Mouse (Mus musculus) lung, postnatal 4 days (tissue): ENCODE results near the gene Nolc1.

Experiments
- DNase-seq, 2 experiments: peaks; one replicate each; pipeline ENCODE4 v3.0.0; 2021

Nolc1 gene

DNA sequence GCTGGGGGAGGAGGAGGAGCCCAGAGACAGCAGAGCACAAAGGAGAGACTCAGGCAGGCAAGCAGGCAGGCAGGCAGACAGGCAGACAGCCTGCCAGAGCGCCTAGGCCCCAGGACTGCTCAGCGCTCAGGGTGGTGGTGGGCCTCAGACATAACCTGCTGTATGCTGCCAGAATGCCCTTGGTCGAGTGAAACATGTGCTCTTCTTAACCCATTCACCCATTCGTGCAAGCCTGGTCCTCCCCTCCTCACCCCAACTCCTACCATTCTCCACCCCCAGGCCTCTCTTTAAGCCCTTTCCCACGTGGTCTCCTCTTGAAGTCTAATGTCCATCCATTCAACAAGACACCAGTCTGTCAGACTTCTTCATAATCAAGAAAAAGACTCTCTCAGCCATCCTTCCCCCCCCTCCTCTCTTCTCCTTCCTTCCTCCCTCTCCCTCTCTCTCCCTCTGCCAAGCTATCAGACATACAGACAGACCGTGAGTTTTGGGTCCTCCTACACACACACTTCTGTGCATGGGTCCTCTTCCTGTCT is 33.1 kb upstream of the Nolc1 start:
- peak; percentile 29 to 51 for DNase-seq

- DNase-seq = peak; percentile 36 to 59
Observed at GRCm38 (mm10) chr19:46043380-46043779, 32.3 kb upstream of the Nolc1 start.

DNA sequence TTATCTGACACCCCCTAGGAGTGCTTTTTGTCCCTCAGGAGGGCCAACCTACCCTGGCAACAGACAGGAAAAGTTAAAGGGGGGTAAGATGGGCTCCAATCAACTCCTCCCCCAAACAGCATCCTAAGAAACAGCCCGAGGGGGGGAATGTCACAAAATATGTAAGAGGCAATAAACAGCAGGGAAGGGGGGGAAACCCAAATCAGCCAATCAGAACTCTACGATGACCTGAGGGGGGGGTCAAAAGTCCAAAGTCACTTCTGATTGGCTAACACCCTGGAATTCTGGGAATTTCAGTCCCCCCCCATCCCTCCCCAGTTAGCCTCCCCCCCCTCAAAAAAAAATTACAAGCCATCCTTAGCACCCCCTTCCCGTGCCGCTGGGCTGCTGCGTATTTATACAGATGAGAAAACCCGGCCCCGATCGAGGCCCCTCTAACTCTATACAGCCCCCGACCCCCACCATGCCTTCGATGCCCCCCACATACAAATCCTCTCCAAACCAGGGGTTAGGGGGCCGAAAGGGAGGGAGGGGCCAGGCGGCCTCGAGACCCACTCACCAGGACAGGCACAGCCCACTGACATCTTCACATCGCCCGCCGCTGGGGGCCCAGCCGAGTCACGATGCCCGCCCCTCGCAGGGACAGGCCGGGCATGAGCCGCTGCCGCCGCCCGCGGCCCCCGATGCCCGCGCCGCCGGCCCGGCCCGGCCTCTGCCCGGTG is 31.2 kb upstream of the Nolc1 start, which contains the start of gene Pprc1:
Gene Pprc1 (plus strand): TSS at position 616 of the 722 bp plus-strand sequence.
- DNase-seq = peak in 1 of 2 experiments; percentile 66

DNA sequence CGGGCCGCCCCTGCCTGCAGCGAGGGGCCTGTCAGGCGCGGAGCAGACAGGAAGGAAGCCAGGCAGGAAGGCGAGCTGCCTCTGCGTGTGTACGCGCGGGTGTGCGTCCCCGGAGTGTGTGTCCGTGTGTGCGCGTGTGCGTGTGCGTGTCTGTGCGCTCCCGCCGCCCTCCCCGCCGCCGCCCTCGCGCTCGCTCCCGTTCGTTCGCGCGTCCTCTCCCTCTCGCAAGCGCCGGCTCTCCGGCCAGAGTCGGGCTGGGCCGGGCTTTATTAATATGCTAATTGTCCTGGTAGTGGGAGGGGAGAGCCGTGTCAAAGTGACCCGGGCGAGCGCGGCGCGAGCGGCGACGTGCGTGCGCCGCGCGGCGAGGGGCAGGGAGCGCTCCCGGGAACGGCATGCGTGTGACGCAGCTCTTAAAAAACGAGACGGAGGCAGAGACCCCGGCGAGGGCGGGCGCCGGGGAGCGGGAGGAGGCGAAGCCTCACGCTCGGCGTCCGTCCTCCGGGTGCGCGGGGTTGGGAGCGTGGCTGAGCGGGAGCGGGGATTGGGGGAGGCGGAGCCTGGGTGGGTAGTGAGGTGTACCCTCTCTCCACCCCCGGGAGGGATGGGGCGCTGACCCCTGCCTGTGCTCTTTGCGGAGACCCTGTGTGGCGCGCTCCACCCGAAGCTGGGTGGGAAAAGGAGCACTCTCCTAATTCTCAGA is 30.5 kb upstream of the Nolc1 start, which contains the start of gene Ldb1:
Gene Ldb1 (minus strand): TSS at position 222 of the 703 bp plus-strand sequence.
- DNase-seq = peak; percentile 90 to 94

GRCm38 (mm10) chr19:46045696-46046311 is 29.9 kb upstream of the Nolc1 start:
- DNase-seq = peak; percentile 72 to 83

DNA sequence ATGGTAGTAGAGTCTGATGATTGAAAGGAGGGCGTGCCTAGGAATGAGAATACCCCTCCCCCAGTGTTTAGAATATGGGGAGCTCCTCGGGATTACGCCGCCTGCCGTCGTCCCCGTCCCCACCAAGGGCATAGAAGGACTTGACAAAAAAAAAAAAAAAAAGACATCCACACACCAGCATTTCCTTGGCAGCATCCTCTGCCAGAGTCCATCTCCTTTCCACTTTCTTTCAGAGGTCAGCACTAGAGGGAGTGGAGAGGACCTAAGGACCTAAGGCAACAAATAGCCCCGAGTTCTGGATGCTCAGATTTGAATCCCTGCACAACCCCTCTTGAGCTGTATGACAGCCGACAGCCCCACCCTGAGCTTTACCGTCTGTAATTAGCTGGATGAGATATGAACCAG is 29.0 kb upstream of the Nolc1 start:
- DNase-seq = peak; percentile 51 to 66

DNA sequence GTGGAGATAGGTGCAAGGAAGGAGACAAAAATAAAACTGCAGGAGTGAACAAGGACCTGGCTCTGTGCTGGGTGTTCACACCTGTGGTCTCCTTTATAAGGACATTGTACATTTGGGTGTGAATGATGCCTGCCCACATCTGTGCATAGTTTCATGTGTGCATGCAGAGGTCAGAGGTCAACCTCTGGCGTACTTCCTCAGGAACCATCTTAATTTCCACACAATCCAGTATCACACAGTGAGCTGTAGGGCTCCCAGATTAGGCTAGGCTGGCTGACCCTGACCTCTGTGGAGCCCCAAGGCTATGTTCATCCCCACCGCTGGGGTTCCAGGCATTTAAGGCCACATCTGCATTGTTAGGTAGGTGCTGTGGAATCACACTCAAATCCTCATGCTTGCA is 28.2 kb upstream of the Nolc1 start:
- no peak for DNase-seq

GRCm38 (mm10) chr19:46049129-46049528 is 26.5 kb upstream of the Nolc1 start:
- DNase-seq = no peak

GRCm38 (mm10) chr19:46050462-46050861 is 25.2 kb upstream of the Nolc1 start:
- DNase-seq = no peak

DNA sequence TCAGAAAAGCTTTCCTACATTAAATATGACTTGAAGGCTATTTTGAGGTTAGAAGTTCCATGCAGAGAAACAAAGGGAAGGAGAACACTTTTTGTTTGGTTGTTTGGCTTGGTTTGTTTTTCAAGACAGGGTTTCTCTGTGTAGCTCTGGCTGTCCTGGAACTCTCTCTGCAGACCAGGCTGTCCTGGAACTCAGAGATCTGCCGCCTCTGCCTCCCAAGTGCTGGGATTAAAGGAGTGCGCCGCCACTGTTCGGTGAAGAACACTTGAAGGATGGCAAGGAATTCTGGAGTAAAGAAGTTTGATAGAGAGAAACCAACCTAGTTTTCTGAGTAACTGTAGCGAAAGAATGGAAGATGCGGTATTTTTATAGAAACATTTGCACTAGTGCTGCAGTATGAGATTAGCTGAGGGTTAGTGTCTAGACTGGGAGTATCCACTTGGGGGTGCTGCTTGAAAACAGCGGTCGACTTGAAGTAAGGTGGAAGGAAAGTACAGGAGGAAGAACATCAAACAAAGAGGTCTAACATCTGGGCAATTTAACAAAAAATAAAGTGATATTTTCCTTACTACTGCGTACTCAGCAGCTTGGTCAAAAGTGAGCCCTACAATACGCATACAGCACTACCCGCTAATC is 19.8 kb upstream of the Nolc1 start:
- no peak for DNase-seq

- peak; percentile 95 to 96 for DNase-seq
Observed at GRCm38 (mm10) chr19:46056388-46056946, 19.2 kb upstream of the Nolc1 start.

DNA sequence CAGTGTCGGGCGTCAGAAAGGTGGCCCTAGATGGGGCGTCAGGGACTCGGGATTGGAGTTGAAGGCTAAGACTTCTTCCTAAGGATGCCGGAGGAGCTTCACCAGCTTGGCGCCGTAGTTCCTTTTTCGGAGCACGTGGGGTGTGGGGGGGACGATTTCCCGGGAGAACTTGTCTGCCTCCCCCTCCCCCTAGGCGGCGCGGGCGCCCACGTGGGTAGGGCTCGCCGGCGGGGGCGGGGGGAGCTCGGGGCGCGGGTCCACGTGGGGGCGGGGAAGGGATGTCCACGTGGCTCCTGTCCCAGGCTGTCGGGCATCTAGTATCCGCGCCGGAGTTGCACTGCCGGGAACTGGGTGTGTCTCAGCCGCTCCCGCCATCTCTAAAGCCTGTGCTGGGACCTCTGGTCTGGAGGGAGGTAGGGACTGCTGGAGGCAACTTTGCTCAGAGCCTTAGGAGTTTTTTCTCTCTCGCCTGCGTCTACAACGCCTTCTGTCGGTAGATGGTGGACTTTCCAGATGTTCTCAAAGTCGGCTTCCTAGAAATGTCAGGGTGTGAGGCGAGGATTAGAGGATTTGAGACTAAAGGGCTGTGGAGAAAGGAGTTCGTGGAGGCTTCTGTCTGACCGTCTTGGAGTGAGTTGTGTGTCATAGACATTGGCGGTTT is 18.6 kb upstream of the Nolc1 start:
- DNase-seq = peak; percentile 87 to 90

DNA sequence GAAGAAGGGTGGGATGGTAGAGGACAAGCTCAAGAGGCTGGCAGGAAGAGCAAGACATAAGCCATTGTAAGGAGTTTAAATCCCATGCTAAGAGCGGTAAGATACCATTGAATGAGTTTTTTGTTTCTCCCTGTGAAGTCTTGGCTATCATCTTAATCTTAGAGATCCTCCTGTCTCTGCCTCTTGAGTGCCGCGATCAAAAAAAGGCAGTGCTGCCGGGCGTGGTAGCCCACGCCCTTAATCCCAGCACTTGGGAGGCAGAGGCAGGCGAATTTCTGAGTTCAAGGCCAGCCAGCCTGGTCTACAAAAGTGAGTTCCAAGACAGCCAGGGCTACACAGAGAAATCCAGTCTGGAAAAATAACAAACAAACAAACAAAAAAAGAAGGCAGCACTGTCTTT is 17.2 kb upstream of the Nolc1 start:
- no peak for DNase-seq

DNA sequence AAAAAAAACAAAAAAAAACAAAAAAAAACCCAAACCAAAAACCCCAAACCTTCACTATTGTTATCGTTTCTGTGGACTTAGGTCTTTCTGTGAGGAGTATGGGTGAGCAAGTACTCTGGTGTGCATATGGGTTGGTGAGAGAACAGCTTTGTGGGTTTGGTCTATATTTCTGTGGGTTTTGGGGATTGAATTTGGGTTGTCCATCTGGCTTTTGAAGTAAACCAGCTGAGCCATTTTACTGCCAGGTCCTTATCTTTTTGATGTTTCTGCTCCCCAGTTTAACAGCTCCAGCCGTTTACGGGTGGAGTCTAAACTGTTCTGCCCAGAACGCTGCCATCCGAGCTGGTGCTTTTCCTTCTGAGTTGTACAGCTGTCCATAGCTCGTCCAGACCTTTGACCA is 14.8 kb upstream of the Nolc1 start:
- no peak for DNase-seq

GRCm38 (mm10) chr19:46068054-46068453 is 7.6 kb upstream of the Nolc1 start:
- DNase-seq = no peak

GRCm38 (mm10) chr19:46073285-46073684 is 2.4 kb upstream of the Nolc1 start:
- DNase-seq = no peak

GRCm38 (mm10) chr19:46074266-46074665 is 1.4 kb upstream of the Nolc1 start:
- no peak for DNase-seq

- DNase-seq = no peak
Observed at GRCm38 (mm10) chr19:46078535-46078934, 2.9 kb downstream of the Nolc1 start.

GRCm38 (mm10) chr19:46085185-46085584 is 9.5 kb downstream of the Nolc1 start:
- DNase-seq = no peak

DNA sequence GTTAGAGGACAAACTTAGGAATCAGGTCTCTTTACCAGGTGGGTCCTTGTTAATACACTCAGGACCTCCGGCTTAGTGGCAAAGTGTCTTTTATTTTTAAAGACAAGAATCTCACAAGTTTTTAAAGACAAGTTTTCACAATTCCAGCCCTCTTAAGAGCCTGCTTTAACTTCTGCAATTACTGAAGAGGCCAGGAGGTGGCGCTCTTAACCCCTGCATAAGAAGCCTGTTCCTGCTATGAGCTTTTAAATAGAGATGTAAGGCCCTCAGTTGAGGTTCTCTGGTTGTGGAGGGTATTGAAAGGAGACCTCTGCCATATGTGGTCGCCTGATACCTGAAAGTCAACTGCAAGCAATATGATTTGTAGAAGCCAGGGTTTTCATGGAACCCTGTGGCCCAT is 10.7 kb downstream of the Nolc1 start:
- peak in 1 of 2 experiments; percentile 53 for DNase-seq

DNA sequence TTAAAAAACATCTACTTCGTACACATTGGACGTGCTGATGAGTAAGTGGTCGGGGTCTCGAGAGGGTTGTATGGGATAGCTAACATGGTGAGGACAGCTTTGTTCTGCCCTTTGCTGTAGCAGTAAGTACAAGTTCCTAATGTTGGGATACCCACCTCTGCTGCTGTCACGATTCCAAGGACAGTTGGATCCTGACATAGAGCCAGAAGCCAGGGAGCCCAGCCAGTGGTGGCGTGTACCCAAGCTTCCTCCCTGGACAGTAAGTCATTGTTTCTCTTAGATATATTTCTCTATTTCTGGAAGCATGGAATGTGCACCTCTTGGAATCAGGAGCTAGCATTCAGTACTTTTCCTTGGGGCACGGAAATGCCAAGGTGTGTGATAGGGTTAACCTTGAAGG is 12.2 kb downstream of the Nolc1 start:
- no peak for DNase-seq

DNA sequence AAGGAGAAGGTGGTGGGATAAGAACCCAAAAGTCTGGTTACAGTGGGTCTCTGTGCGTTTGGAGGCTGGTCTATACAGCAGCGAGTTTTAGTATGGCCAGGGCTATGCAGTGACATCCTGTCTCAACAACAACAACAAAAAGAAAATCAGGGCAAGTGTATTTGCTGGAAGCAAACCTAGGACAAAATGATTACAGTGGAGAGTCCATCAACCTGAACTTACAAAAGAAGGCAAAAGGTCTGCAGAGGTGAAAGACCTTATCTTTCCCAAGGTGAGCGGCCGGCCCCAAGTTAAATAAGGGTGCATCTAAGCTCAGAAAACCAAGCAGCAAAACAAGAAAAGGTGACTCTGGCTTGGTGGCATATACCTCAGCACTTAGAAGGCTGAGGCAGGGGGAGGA is 16.0 kb downstream of the Nolc1 start:
- no peak for DNase-seq
